Mouse (Mus musculus) MEL (cell line): ENCODE results near the gene Fam161a. TPM values are rescaled to one million over a fixed set of nuclear protein-coding genes. Genes with fewer than 3 reads are reported as not detected.

ENCODE experiments used
- DNase-seq: peaks from one replicate; pipeline ENCODE4 v3.0.0; 2011; ENCODE audit warnings: low read depth, low spot score
- H3K27ac ChIP-seq: 2 replicates; pipeline ENCODE4 v1.5.1; 2012; ENCODE audit warnings: low read depth, mild to moderate bottlenecking, control low read depth, low read length, moderate library complexity; ENCODE audit not compliant: control insufficient read depth
- H3K27me3 ChIP-seq, 2 experiments: fragments of 150-350 bp in 1 of 2; sonication (generic) in 1 of 2; 2 replicates each; pipeline ENCODE4 v1.6.1; 2012; ENCODE audit warnings: low read length in 2 of 2, mild to moderate bottlenecking in 2 of 2, improper control_type of control experiment in 1 of 2, moderate library complexity in 1 of 2; ENCODE audit not compliant: insufficient read depth in 2 of 2, control insufficient read depth in 1 of 2
- H3K36me3 ChIP-seq, 2 experiments: 2 replicates each; pipeline ENCODE4 v1.6.1; 2012 to 2014; ENCODE audit warnings: low read length in 2 of 2, improper control_type of control experiment in 1 of 2, inconsistent platforms in 1 of 2, mild to moderate bottlenecking in 1 of 2; ENCODE audit not compliant: insufficient read depth in 2 of 2, control insufficient read depth in 1 of 2
- H3K4me1 ChIP-seq, 2 experiments: fragments of 150-350 bp in 1 of 2; sonication (generic) in 1 of 2; 2 replicates each; pipeline ENCODE4 v1.6.1; 2012; ENCODE audit warnings: low read length in 2 of 2, improper control_type of control experiment in 1 of 2, mild to moderate bottlenecking in 1 of 2; ENCODE audit not compliant: insufficient read depth in 2 of 2, control insufficient read depth in 1 of 2
- H3K4me3 ChIP-seq, 2 experiments: fragments of 150-350 bp in 1 of 2; sonication (generic) in 1 of 2; 2 replicates each; pipeline ENCODE4 v1.5.1; 2012; ENCODE audit warnings: low read depth in 2 of 2, low read length in 2 of 2, mild to moderate bottlenecking in 2 of 2, moderate library complexity in 2 of 2, control low read depth in 1 of 2, improper control_type of control experiment in 1 of 2; ENCODE audit not compliant: control insufficient read depth in 1 of 2, insufficient read depth in 1 of 2
- H3K79me2 ChIP-seq: 2 replicates; pipeline ENCODE4 v1.6.1; 2012; ENCODE audit warnings: mild to moderate bottlenecking, low read length, moderate library complexity; ENCODE audit not compliant: control insufficient read depth, poor library complexity, insufficient read depth
- H3K9ac ChIP-seq: 2 replicates; pipeline ENCODE4 v1.6.1; 2012; ENCODE audit warnings: low read depth, mild to moderate bottlenecking, control low read depth, low read length, moderate library complexity; ENCODE audit not compliant: control insufficient read depth, poor library complexity, severe bottlenecking
- H3K9me3 ChIP-seq: fragments of 150-350 bp; sonication (generic); replicated peaks from 2 replicates; pipeline ENCODE4 v1.6.1; 2012; ENCODE audit warnings: mild to moderate bottlenecking, low read length, improper control_type of control experiment, moderate library complexity; ENCODE audit not compliant: insufficient read depth
- BHLHE40 ChIP-seq: IDR thresholded peaks from 2 replicates; pipeline ENCODE4 v1.6.1; 2012; ENCODE audit warnings: low read depth, mild to moderate bottlenecking, inconsistent platforms, low read length, improper control_type of control experiment, borderline replicate concordance
- CHD1 ChIP-seq: IDR thresholded peaks from 2 replicates; pipeline ENCODE4 v1.6.1; 2012; ENCODE audit warnings: low read depth, mild to moderate bottlenecking, inconsistent platforms, low read length, improper control_type of control experiment
- CHD2 ChIP-seq: IDR thresholded peaks from 2 replicates; pipeline ENCODE4 v1.6.1; 2011; ENCODE audit warnings: low read length, improper control_type of control experiment
- CTCF ChIP-seq, 3 experiments: IDR thresholded peaks in 2 of 3; conservative IDR thresholded peaks in 1 of 3; 2 replicates each; pipeline ENCODE4 v1.5.1; 2011 to 2012; ENCODE audit warnings: low read length in 3 of 3, low read depth in 2 of 3, mild to moderate bottlenecking in 2 of 3, improper control_type of control experiment in 1 of 3, inconsistent platforms in 1 of 3, mixed read lengths in 1 of 3, moderate library complexity in 1 of 3; ENCODE audit not compliant: control insufficient read depth in 1 of 3, insufficient read depth in 1 of 3, poor library complexity in 1 of 3, severe bottlenecking in 1 of 3
- E2F4 ChIP-seq: IDR thresholded peaks from 2 replicates; pipeline ENCODE4 v1.6.1; 2011; ENCODE audit warnings: low read depth, low read length, improper control_type of control experiment, borderline replicate concordance
- EP300 ChIP-seq, 2 experiments: IDR thresholded peaks; 2 replicates each; pipeline ENCODE4 v1.6.1; 2011; ENCODE audit warnings: improper control_type of control experiment in 2 of 2, low read length in 2 of 2, low read depth in 1 of 2, mild to moderate bottlenecking in 1 of 2
- GATA1 ChIP-seq: IDR thresholded peaks from 2 replicates; pipeline ENCODE4 v1.6.1; 2011; ENCODE audit warnings: low read depth, low read length, improper control_type of control experiment
- HCFC1 ChIP-seq: IDR thresholded peaks from 2 replicates; pipeline ENCODE4 v1.6.1; 2012; ENCODE audit warnings: low read depth, mild to moderate bottlenecking, inconsistent platforms, low read length, improper control_type of control experiment, moderate library complexity
- JUND ChIP-seq: IDR thresholded peaks from 2 replicates; pipeline ENCODE4 v1.6.1; 2011; ENCODE audit warnings: low read depth, mild to moderate bottlenecking, improper control_type of control experiment, low read length
- MAFK ChIP-seq: IDR thresholded peaks from 2 replicates; pipeline ENCODE4 v1.6.1; 2011; ENCODE audit warnings: low read depth, mild to moderate bottlenecking, low read length, improper control_type of control experiment, borderline replicate concordance
- MAZ ChIP-seq: IDR thresholded peaks from 2 replicates; pipeline ENCODE4 v1.6.1; 2012; ENCODE audit warnings: low read depth, mild to moderate bottlenecking, inconsistent platforms, low read length, improper control_type of control experiment
- MYC ChIP-seq: IDR thresholded peaks from 2 replicates; pipeline ENCODE4 v1.6.1; 2011; ENCODE audit warnings: low read depth, mild to moderate bottlenecking, low read length, improper control_type of control experiment, moderate library complexity
- NELFE ChIP-seq: IDR thresholded peaks from 2 replicates; pipeline ENCODE4 v1.6.1; 2011; ENCODE audit warnings: low read depth, low read length, improper control_type of control experiment
- POLR2A ChIP-seq, 2 experiments: IDR thresholded peaks; 2 replicates each; pipeline ENCODE4 v1.6.1; 2011 to 2012; ENCODE audit warnings: low read length in 2 of 2, mild to moderate bottlenecking in 2 of 2, control low read depth in 1 of 2, improper control_type of control experiment in 1 of 2, low read depth in 1 of 2, moderate library complexity in 1 of 2; ENCODE audit not compliant: control insufficient read depth in 1 of 2, insufficient read depth in 1 of 2, poor library complexity in 1 of 2
- POLR2AphosphoS5 ChIP-seq: IDR thresholded peaks from 2 replicates; pipeline ENCODE4 v1.6.1; 2012; ENCODE audit warnings: low read depth, borderline replicate concordance, mild to moderate bottlenecking, inconsistent platforms, low read length, moderate library complexity, mixed read lengths
- TBP ChIP-seq: IDR thresholded peaks from 2 replicates; pipeline ENCODE4 v1.8.0; 2011; ENCODE audit warnings: low read depth, low read length, improper control_type of control experiment
- TCF12 ChIP-seq: IDR thresholded peaks from 2 replicates; pipeline ENCODE4 v1.6.1; 2014; ENCODE audit warnings: low read depth, mild to moderate bottlenecking, inconsistent platforms, low read length, improper control_type of control experiment, moderate library complexity
- ZNF384 ChIP-seq: IDR thresholded peaks from 2 replicates; pipeline ENCODE4 v1.6.1; 2012; ENCODE audit warnings: low read depth, mild to moderate bottlenecking, inconsistent platforms, low read length, improper control_type of control experiment
- polyA plus RNA-seq, 2 experiments: library from polyadenylated mRNA; stranded (reverse) in 1 of 2; unstranded in 1 of 2; fragments of >175 nt in 1 of 2; fragments of >200 nt in 1 of 2; gene quantifications; 2 replicates each; pipeline versions ENCODE4 v1.2.1 to v1.2.4; 2012; ENCODE audit warnings: low replicate concordance in 2 of 2, low read depth in 1 of 2; ENCODE audit not compliant: insufficient read length in 2 of 2, insufficient read depth in 1 of 2, missing spikeins in 1 of 2
- total RNA-seq: library from RNA; depleted of rRNA; stranded (reverse); fragments of 300-350 nt; gene quantifications from 2 replicates; pipeline ENCODE4 v1.2.3, GENCODE M21; 2012

Gene Fam161a
- total and polyA plus RNA-seq, 3 experiments: 0.27 to 1.0 TPM; not detected in 1

- TF ChIP-seq MYC (no peak), MAFK (no peak), EP300 (IDR thresholded peaks at IDR 0.05; ENCODE audit: low read depth in 1 of 2, low read length in 2 of 2) (peak in 1 of 2 experiments; percentile 31; a peak in 1 of 4 replicates)
These were observed 971 bp downstream of the Fam161a start (continued) for GRCm38 (mm10) chr11:23008181-23008823.

DNA sequence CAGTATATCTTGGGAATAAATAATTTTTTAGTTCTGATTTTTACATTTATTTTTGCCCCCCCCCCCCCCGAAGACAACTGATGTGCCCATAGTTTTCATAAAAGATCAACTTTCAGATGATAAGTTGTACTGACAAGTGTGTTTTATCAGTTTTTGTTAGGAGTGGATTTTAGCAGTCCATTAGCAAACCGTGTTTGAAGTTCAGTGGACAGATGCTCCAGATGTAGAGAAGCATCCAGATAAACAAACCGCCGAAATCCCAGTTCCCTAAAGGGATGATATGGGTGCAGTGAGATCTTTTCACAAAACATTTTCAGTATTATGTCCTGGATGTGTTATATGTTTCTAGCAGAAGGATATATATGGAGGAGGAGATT, 1.5 kb downstream of the Fam161a start:
- TF ChIP-seq TCF12: no peak
- 0 out of 2 replicates have a peak, but pooled peaks have one; percentile 25 for TF ChIP-seq CHD1
- TF ChIP-seq EP300 (IDR thresholded peaks at IDR 0.05; ENCODE audit: low read depth in 1 of 2, low read length in 2 of 2): peak in 1 of 2 experiments; percentile 6; a peak in 1 of 4 replicates
- 0 out of 2 replicates have a peak, but pooled peaks have one; percentile 7 for TF ChIP-seq GATA1
- no peak for TF ChIP-seq BHLHE40
- H3K27me3 ChIP-seq: no peaks in the 10 kb centered on the region

DNA sequence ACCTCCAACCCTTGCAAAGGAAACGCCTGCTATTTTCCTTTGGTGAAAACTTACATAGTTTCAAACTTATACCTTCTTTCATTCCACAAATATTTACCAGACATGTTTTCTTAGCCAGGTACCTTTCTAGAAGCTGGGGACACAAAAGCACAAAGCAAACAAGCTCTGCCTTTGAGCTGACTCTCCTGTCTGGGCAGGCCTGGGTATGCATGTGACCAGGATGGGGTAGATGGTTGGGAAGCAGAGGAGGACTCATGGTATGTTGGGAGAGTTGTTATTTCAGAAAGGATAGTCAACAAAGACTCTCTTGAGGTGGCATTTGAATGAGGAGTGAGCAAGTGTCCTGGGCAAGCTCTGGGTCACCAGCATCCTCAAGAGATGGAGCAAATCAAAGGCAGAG, 5.8 kb downstream of the Fam161a start:
- Histone ChIP-seq H3K36me3 (0 out of 4 replicates have a peak, but pooled peaks cover 0 to 3% of the 10 kb centered on the region in 2 experiments), H3K9ac (no peak overlapping the region), H3K79me2 (no peaks in the 10 kb centered on the region; the same call in 1 of the 2 replicates), H3K27ac (no peak overlapping the region), H3K4me3 (no peak overlapping the region), H3K4me1 (peaks cover 0 to 3% of the 10 kb centered on the region in 2 experiments; a peak in 1 of 4 replicates), H3K9me3 (no peaks in the 10 kb centered on the region), H3K27me3 (no peaks in the 10 kb centered on the region)
- TF ChIP-seq CHD2 (no peak), ZNF384 (no peak), JUND (no peak), POLR2A (IDR thresholded peaks at IDR 0.05; ENCODE audit: control insufficient read depth in 1 of 2, insufficient read depth in 1 of 2, low read depth in 1 of 2, low read length in 2 of 2, poor library complexity in 1 of 2) (no peak), TBP (no peak), HCFC1 (no peak), POLR2AphosphoS5 (no peak), CTCF (IDR thresholded peaks at IDR 0.05 in 2 of 3, conservative IDR thresholded peaks at IDR 0.05 in 1 of 3; ENCODE audit: control insufficient read depth in 1 of 3, insufficient read depth in 1 of 3, low read depth in 2 of 3, low read length in 3 of 3, poor library complexity in 1 of 3, severe bottlenecking in 1 of 3) (no peak), MAFK (no peak), NELFE (no peak), MAZ (no peak), E2F4 (no peak), TCF12 (no peak)
- no peak for DNase-seq

More for the DNA sequence above, 1.5 kb downstream of the Fam161a start:
- H3K79me2 ChIP-seq: no peaks in the 10 kb centered on the region; the same call in 1 of the 2 replicates
- peak overlapping the region; percentile 73 for H3K9ac ChIP-seq
- peaks cover 0 to 3% of the 10 kb centered on the region in 2 experiments; a peak in 1 of 4 replicates for H3K4me1 ChIP-seq
- DNase-seq: peak; percentile 48
- H3K4me3 ChIP-seq: peak overlapping the region; percentile 72
- H3K9me3 ChIP-seq: no peaks in the 10 kb centered on the region
- H3K36me3 ChIP-seq: peaks cover 4 to 10% of the 10 kb centered on the region in 2 experiments; a peak in 3 of 4 replicates
- no peak overlapping the region for H3K27ac ChIP-seq
